Mouse (Mus musculus): ENCODE data around the gene Nyx.
"Not testable (repeated sequence)": the region's sequence is repeated elsewhere in the genome, so short reads cannot be mapped to it uniquely, and the experiment has no call there.

Nyx gene

DNA sequence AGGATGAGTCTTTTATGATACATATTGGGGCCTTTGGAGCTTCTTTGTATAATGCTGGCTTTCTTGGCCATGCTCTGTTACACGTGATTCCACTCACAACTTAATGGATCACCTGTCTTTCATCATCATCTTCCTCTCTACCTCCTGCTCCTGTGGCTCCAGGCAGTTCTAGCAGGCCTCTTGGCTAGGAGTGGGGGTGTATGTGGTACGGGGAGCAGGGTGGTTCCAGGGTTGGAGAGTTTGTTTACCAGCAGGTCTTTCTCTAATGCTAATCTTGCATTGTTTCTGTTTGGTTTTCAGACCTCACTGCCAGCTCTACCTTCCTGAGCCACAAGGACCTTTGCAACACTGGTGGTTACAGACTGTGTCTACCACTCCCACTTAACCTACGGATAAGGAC lies at the start of gene Nyx:
TSS of gene Nyx (plus strand) at position 301 of the 400 bp plus-strand sequence.
- DNase-seq (ENCODE audit: low spot score), result no peak

DNA sequence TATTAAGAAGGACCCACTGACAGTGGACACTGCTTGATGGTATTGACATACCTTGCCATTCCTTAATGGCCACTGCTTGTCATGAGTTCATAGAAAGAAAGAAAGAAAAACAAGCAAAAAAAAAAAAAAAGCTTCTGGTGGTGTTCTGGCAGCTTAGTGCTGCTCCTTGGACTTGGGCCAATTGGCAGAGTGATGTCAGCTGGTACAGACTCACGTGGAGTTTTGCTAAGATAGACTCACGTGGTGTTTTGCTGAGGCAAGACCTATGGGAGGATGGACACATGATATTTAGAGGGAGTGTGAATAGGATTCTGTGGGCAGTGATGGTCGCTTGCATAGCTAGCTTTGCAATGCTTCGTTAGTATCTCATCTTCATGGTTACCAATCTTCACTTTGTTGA lies 43.9 kb upstream of the Nyx start:
- no peak for DNase-seq (ENCODE audit: low spot score)

DNA sequence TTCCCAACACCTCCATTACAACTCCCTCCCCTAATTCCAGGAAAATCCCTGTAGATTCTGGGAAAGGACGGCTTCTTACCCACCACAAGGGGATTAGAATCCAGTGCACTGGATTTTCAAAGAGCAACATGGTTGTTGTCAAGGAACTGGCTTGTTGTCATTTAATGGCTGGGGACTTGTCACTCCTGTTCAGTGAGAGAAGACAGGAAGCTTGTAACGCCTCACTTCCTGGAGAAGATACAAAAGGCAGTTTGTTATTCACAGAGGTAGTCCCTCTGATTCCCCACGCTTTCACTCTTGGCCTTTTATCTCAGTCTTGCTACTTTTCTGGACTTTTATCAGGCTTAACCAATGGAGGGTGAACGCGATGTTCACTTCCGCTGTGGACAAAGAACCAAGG lies 34.5 kb upstream of the Nyx start:
- no peak for DNase-seq (ENCODE audit: low spot score)

DNA sequence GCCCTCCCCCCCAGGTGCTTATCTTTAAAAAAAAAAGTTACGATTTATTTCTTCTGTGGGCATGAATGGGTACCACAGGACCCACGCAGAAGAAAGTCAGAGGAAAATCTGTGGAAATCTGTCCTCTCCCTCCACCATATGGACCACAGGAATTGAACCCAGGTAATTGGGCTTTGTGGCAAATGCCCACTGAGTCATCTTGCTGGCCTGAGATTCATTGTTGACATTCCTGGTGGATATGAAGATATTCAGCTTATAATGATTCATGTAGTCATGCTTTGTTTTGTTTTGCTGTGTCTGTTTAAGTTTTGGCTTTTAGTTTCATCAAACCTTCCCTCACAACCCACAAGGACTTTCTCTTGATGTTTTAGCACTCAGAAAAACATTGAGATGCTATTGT lies 29.9 kb upstream of the Nyx start:
- not testable (repeated sequence) for DNase-seq (ENCODE audit: low spot score)

DNA sequence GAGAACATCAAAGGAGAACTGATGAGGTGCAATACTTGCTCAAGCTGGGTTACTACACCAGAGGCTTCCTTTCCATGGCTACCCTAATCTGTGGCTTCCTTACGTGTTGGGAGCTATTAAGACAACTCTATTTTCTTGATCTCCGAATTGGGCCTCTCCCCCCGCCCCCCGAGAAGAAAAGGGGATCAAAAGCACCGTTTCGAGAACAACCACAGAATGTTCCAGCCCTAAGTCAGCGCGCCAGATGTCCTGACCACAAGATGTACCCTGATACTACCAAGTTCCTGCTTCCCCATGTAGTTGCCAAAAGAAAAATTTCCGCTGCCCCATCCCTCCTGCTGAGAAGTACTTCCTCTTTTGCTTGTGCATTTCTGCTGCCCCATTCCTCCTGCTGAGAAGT lies 9.4 kb upstream of the Nyx start:
- not testable (repeated sequence) for DNase-seq (ENCODE audit: low spot score)

DNA sequence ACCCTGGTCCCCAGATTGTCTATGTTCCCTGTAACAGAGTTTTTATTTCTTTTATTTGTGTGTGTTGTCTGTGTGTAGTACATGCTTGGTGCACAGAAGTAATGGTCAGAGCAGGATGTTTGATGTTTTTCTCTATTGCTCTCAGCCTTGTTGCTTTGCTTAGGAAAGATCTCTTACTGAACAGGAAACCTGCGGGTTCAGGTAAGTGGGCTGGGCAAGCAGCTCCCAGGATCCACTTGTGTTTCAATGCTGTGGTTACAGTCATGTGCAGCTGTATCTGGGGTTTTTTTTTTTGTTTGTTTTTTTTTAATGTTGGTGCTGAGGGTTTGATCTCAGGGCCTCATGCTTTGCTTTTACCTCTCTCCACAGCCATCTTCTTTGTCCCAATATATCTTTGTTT lies 7.1 kb upstream of the Nyx start:
- no peak for DNase-seq (ENCODE audit: low spot score)

DNA sequence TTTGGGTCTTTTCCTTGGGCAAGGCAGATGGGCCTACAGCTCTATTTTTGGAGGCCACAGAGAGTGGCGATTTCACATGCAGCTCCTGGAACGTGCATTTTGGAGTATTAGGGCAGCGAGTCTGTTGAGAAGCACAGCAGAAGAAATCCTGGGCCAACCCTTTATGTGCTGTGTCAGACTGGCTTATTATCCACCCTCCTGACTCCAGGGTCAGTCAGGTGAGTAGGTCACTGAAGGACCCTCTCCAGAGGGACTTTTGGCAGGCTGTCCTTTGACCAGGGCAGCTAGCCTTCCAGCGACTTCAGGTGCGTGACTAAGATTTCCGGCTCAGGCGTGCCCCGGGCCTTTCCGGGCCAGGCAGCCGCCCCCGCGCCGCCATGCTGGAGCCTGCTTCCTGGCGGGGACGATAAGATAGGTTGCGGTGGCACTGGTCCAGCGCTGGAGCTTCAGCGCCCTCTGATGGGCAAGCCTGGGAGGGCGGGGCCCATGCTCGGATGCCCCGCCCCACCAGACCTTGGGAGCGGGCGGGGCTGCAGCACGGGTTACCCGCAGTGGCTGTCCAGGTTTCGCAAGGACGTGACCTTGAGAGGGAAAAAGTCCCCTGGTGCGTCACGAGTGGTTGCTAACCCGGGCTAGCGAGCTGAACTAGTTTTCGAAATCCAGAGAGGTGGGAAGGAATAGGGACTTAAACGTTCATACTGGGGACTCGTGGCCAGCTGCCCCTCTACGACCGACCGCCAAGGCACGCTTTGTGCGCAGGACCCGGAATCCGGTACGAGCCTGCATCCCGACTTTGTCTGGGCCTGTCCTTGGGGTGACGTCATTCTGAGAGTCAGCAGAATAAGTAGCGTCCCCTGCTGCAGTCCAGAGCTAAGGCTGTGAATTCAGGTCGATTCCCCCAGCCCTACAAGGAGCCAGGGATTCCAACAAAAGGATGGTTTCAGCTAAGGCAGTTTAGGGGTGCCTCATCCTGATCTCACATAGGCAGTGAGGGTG lies 4.3 kb upstream of the Nyx start:
- peak; percentile 69 for DNase-seq (ENCODE audit: low spot score)

DNA sequence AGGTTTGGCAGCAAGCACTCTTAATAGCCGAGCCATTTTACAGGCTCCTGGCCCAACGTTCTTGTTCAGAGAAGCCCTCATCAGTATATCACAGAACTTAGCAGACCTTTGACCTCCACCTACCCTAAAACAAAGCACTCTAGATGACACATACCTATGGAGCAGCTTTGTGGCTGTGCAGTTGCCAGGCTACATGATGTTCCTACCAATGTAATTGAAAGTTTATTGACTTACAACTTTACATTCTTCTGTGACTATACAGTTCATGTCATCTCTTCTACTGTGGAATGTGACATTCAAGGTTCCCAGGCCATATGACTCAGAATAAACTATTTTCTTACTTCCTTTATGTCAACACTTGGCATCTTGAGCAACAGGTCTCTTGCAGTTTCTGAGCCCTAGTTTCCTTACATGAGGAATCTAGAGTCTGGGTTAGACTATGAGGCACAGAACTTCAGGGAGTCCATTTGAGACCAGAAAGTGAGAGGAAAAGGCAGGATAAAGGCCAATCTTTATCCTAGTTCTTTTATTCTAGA lies 2.9 kb upstream of the Nyx start:
- no peak for DNase-seq (ENCODE audit: low spot score)

DNA sequence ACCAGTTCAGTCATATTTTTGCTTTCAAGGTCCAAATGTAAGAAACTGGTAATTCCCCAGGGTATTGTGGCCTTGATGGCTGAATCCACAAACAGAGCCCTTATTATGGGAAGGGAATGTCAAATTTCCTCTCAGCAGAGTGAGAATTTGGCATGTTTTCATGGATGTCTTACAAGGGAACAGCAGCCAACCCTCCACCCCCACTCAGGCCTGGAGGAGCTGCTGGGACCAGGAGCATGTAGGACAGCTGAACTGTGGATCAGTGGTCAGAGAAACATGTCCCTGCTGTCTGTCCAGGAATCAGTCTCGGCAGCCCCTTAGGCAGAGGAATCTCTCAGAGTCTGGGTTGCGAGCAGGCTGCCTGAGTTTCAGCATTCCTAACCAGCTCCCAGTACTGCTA lies 771 bp downstream of the Nyx start:
- no peak for DNase-seq (ENCODE audit: low spot score)

DNA sequence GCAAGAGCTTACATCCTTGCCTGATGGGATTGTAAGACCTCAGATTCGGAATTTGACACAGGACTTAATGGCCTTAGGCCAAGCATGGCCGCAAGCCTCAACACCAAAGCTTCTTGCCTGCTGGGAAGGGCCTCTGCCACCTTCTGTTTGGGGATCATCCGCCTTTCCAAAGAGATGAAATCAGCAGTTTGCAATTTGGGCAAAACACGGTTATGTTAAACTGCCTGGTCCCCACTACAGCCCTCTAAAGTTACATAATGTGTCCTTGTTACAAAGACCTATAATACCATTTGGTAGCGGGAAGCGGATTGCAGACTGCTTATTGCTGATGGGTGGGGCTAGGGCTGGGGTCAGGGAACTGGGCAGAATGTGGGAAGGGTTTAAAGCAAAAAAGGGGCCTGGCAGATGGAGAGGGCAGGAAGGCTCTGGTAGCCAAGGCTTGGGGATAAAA lies 1.2 kb downstream of the Nyx start:
- no peak for DNase-seq (ENCODE audit: low spot score)

DNA sequence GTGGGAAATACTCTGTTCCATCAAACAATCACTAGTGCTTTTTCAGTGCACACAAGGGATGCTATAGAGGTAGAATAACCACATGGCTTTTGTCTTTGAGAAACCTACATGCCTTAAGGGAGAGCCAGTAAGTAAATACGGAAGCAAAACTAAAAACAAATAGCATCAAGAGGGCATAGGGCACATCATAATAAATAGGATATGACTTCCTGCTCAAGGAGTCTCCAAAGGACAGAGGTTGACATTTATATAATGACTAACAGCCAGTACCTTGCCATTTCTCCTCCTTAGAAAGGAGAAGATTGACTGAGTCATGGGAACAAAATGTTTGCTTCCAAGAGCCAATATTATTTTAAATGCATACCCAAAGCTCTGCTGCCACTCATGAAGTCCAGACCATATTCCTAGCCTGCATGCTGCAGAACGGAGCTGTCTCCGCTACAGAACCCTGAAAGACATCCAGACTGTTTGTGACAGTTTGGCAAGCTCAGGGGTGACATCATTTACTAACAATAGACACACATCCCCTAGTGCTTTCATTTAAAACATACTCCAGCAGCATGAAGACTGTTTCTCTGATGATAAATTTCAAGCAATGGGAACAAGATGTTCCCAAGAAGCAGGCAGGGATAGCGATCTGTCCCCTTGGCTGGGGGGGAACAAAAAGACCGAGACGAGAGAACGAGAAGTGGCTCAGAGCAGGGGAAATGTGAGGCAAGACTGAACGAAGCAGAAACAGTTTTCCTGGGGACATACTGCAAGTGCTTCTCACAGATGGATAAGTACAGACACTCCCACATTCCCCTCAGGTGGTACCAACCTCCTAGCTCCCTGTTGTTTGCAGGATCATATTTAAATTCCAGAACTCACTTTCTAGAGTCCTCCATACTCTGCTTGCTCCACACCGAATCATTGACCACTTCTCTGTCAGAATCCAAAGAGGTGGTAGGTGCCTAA lies 3.5 kb downstream of the Nyx start:
- no peak for DNase-seq (ENCODE audit: low spot score)

DNA sequence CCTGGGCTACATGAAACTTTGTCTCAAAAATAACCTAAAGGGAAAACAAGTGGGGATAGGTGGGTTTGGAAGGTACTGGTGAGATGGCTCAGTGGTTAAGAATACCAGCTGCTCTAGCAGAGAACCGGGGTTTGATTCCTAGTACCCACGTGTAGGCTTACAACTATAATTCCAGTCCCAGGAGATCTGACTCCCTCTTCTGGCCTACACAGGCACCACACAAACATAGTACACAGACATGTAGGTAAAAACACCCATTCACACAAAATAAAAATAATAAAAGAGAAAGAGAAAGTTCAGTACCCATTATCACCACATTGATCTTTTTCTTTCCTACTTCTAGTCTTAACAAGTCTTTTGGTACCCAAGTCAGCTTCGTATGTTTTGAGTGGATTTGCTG lies 6.0 kb downstream of the Nyx start:
- no peak for DNase-seq (ENCODE audit: low spot score)

DNA sequence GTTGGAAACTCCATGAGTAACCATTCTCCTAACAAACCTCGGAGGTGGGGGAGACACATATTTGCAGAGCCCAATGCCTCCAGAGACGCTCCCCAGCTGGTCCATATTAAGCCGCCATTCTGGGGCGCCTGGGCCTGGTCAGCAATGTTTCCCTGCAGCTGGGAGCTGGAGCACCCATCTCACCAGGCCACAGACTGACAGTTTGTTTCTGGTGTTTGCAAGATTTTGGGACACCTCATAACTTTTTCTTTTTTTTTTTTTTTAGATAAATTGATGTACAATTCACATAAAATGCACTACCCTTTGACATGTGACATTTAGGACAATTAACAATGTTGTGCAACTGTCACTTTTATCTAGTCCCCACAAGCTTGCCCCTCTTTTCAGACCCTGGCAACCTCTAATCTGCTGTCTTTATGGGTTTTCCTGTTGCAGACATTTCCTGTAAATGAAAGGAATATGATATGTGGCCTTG lies 6.9 kb downstream of the Nyx start:
- DNase-seq (ENCODE audit: low spot score), result no peak

DNA sequence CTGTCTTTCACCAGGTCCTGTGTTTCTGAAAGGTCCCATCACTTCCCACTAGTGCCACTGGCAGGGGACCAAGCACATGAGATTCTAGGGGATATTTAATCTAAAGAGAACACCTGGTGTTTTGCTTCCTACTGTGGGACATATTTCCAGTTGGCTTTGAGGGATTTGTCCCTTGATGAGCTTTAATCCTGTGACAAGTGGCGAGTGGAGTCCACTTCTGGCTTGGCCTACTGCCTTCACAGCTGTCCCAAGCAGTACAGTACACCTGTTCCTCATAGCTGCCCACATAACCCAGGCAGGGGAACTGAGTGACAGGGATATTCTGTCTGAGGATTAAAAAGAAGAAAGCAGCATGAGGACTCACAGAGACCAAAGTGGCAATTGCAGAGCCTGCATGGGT lies 9.5 kb downstream of the Nyx start:
- DNase-seq (ENCODE audit: low spot score), result no peak

DNA sequence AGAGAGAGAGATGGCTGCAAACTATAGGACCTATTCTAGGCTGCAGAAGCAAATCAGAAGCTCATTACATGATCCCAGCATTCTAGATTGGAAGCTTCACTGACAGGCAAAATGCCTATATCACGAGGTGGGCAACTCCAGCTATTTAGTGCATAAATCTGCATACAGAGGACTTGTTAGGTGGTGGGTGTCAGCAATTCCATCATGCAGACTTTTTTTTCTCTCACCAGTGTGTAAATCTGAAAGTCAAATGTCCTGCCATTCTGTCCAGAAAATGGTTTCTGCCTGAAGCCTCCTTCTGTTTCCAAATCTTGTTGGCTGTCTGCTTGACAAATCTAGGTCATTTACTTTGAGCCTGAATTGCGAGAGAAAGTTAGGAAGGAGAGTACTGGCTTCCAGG lies 11.7 kb downstream of the Nyx start:
- DNase-seq (ENCODE audit: low spot score), result no peak

DNA sequence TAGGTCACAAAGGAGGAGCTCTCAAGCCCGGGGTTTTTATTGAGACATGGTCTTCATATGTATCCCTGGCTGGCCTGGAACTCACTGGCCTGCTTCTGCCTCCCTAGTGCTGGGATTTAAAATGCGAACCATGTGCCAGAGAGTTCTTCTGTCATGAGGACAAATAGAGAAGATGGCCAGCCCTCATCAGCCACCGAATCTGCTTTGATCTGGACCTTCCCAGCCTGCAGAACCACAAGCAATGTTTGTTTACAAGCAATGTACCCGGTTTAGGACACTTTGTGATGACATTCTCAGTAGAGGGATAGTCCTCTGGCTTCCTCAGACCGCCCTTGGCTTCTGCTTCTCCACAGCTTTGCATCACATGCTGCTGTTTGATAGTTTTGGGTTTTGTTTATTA lies 12.4 kb downstream of the Nyx start:
- DNase-seq (ENCODE audit: low spot score), result no peak

DNA sequence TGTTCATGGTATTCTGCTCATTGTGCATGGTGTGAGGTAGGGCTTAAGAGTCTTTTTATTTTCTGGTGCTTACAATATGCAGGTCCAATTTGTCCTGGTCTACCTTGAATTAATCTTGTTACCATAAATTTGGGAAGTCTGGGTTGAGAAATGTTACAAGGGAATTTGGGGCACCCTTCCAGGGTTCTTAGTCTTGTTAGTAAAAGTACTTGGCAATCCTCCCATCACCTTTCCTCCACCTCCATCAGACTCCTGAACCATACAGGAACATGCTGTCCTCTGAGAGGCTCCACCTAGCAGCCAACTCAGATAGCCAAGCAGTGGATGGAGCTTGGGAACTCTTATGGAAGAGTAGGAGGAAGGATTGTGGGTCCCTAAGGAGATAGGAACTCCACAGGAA lies 13.7 kb downstream of the Nyx start:
- DNase-seq (ENCODE audit: low spot score), result no peak

DNA sequence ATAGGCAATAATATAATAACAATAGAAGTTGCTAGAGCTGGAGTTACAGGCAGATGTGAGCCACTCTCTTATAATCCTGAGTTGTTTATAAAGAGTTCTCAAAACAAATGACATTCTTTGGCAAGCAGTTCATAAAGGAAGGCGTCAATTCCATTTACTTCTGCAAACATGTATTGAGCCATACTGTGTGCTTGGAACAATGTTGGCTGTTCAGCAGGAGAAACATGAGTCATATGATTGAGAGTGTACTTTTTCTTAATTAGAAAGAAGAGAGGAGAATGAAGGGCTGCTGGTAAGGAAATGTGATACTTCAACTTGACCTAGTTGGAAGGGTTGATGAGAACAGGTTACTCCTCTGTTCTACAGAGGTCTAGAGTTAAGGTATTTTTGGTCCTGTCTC lies 16.7 kb downstream of the Nyx start:
- DNase-seq (ENCODE audit: low spot score), result no peak

DNA sequence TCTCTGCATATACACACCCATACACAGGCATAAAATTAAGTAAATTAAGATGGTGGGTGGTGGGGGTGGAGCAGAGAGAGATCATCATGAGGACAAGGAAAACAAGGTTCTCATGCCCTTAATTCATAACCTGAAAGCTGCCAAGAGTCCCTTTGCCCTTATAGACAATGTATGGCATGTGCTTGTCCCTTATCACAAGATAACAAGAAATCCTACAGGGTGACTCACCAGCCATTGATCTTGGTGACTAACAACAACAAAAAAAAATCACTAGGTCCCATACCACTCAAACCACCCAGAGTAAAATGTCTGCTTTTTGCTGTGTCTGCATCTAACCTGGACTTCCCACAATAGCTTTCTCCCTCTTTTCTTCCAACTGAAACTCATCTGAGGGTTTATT lies 18.5 kb downstream of the Nyx start:
- no peak for DNase-seq (ENCODE audit: low spot score)

DNA sequence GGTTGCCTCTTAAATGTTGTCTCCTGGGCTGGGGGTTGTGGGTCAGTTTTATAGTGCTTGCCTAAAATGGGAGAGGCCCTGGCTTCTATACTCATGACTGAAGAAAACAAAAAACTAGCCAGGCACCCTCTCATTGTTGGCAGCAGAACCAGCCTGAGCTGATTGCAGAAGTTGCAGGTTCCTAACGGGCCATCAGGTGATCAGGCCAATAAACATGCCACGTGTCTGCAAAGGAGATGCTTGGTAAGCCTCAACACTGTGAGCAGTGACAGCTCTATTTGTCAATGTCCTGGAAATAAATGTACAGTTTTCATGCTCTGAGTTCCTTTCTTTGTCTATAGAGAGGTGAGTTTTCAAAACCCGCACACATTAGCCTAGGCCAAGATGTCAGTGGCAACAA lies 23.1 kb downstream of the Nyx start:
- no peak for DNase-seq (ENCODE audit: low spot score)

DNA sequence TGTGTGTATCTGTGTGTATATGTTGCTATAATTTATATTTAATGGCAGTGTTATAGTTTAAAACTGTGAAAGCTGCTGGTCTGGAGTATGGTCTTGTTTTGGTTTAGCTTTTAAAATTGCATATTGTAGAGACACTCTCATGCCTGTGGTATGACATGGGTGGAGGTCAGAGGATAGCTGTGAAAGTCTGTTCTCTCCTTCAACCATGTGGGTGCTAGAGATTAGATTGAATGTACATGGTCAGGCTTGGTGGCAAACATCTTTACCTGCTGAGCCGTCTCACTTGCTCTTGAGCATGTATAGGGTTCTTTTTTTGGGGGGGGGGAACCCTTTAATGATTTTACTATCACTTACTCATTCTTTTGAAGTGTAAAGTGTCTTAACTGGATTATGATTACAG lies 23.9 kb downstream of the Nyx start:
- no peak for DNase-seq (ENCODE audit: low spot score)

DNA sequence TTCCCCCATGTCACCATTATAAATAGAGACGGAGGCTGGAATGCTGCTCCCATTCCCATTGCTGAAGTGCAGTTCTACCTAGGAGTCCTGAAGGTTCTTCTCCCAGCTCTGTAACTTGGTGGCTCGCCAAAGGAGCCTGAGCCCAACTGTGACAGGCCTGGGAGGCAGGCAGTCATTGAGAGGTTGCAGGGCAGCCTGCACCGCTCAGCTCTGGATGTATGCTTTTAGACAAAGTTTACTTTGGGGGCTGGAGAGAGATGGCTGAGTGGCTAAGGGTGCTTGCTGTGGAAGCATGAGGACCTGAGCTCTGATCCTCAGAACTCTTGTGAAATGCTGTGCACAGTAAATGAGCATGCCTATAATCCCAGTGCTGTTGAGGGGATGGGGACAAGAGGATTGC lies 25.0 kb downstream of the Nyx start:
- no peak for DNase-seq (ENCODE audit: low spot score)
